Comparison of ENCODE assay signal across 19 mouse cellular contexts in the genomic region with DNA sequence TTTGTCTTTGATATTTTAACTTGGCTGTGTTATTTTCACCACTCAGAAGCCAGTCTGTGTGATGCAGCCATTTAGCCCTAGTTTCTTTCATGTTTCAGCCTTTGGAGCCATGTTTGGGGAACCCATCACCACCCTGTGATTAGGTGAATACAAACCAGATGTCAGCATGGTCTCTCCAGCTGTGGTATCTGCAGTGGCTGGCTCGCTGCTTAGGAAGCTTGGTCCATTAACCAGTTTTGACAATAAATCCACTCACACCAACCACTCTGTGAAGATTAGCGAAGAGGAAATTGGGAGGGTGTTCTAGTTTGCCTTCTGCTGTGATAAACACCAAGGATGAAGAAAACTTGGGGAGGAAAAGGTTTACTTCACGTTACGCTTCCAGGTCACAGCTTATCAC.
A peak's percentile ranks its signal among the peaks of the same experiment; 100 is the strongest.
DNase-seq lines count a peak whose midpoint lies in the region; ATAC-seq lines count a peak whose summit lies in the region.
"Had no signal": no experiment of that assay in that cellular context is flagged by ENCODE, and none has a peak within 500 bp of the region (broad histone marks: within the 10 kb centered on the region; RNA-seq: fewer than 3 reads in every experiment).

No protein-coding gene starts in this region.

- H3K27ac ChIP-seq in midbrain, embryonic 11.5 days (ENCODE audit: low read depth, low read length), result no peak overlapping the region
- H3K27ac ChIP-seq in midbrain, embryonic 14.5 days (replicated peaks; ENCODE audit: low read depth, low read length), result no peak overlapping the region
- peak overlapping the region; percentile 33; the same call in 1 of the 2 replicates for H3K27ac ChIP-seq in embryonic facial prominence, embryonic 13.5 days
- H3K27ac ChIP-seq in limb, embryonic 11.5 days (replicated peaks; ENCODE audit: low read depth, low read length), result no peak overlapping the region; the same call in 1 of the 2 replicates
- H3K27ac ChIP-seq: forebrain, embryonic 15.5 days; heart, adult 2 months; hindbrain, embryonic 12.5 days had no signal

- H3K4me3 ChIP-seq in midbrain, embryonic 11.5 days (ENCODE audit: low read depth, low read length), result no peak overlapping the region
- H3K4me3 ChIP-seq in midbrain, embryonic 14.5 days (replicated peaks; ENCODE audit: low read depth, low read length), result no peak overlapping the region
- H3K4me3 ChIP-seq in embryonic facial prominence, embryonic 13.5 days, result no peak overlapping the region
- H3K4me3 ChIP-seq in limb, embryonic 11.5 days (ENCODE audit: low read depth, low read length), result no peak overlapping the region
- H3K4me3 ChIP-seq: forebrain, embryonic 15.5 days; heart, adult 2 months; hindbrain, embryonic 12.5 days had no signal

- WGBS in midbrain, embryonic 11.5 days, result 84% methylated on average over 4 of the region's 4 CpGs
- WGBS in midbrain, embryonic 14.5 days, result 90% methylated on average over 4 of the region's 4 CpGs
- WGBS in embryonic facial prominence, embryonic 13.5 days, result 47% methylated on average over 4 of the region's 4 CpGs
- 9% methylated on average over 4 of the region's 4 CpGs for WGBS in limb, embryonic 11.5 days

- DNase-seq in midbrain, embryonic 11.5 days (ENCODE audit: low spot score, missing footprints), result peak; percentile 54
- no peak for DNase-seq in midbrain, embryonic 14.5 days
- DNase-seq in embryo, embryonic 11 days, result peak; percentile 41
- peak; percentile 58 for DNase-seq in limb, embryonic 11.5 days (ENCODE audit: low spot score)
- no peak for DNase-seq in left cerebral cortex, postnatal 14 days (ENCODE audit: low spot score in 2 of 2)
- no peak for DNase-seq in cerebellum, adult 11-12 months
- no peak for DNase-seq in cerebellum, postnatal 10 days
- DNase-seq: adrenal gland, adult 8-10 months; cerebellum, adult 11 months; cerebellum, adult 9-10 months; cerebellum, postnatal 36 days; gastrocnemius, postnatal 10 days; heart, adult 2 months; heart, postnatal 4 days had no signal

- H3K9me3 ChIP-seq in midbrain, embryonic 11.5 days (ENCODE audit: control insufficient read depth, low read length), result no peaks in the 10 kb centered on the region
- H3K9me3 ChIP-seq in midbrain, embryonic 14.5 days (ENCODE audit: control insufficient read depth, low read length), result no peaks in the 10 kb centered on the region
- H3K9me3 ChIP-seq in embryonic facial prominence, embryonic 13.5 days, result no peaks in the 10 kb centered on the region
- no peaks in the 10 kb centered on the region for H3K9me3 ChIP-seq in limb, embryonic 11.5 days (ENCODE audit: control insufficient read depth, low read length)
- H3K9me3 ChIP-seq: forebrain, embryonic 15.5 days; hindbrain, embryonic 12.5 days had no signal

- no peaks in the 10 kb centered on the region for H3K27me3 ChIP-seq in midbrain, embryonic 11.5 days (ENCODE audit: control insufficient read depth, insufficient read depth, low read length)
- no peaks in the 10 kb centered on the region for H3K27me3 ChIP-seq in midbrain, embryonic 14.5 days (ENCODE audit: control insufficient read depth, insufficient read depth, low read length)
- no peaks in the 10 kb centered on the region for H3K27me3 ChIP-seq in embryonic facial prominence, embryonic 13.5 days
- no peaks in the 10 kb centered on the region for H3K27me3 ChIP-seq in limb, embryonic 11.5 days (ENCODE audit: control insufficient read depth, insufficient read depth, low read length)
- H3K27me3 ChIP-seq: forebrain, embryonic 15.5 days; hindbrain, embryonic 12.5 days had no signal

- H3K9ac ChIP-seq in midbrain, embryonic 11.5 days (ENCODE audit: low read length), result no peak overlapping the region
- H3K9ac ChIP-seq in midbrain, embryonic 14.5 days (replicated peaks; ENCODE audit: low read length), result no peak overlapping the region
- H3K9ac ChIP-seq in embryonic facial prominence, embryonic 13.5 days, result no peak overlapping the region
- H3K9ac ChIP-seq in limb, embryonic 11.5 days (ENCODE audit: low read length), result no peak overlapping the region
- H3K9ac ChIP-seq: forebrain, embryonic 15.5 days; hindbrain, embryonic 12.5 days had no signal

- H3K4me2 ChIP-seq in midbrain, embryonic 11.5 days, result no peak overlapping the region
- no peak overlapping the region for H3K4me2 ChIP-seq in midbrain, embryonic 14.5 days (ENCODE audit: low read length)
- no peak overlapping the region for H3K4me2 ChIP-seq in embryonic facial prominence, embryonic 13.5 days
- no peak overlapping the region for H3K4me2 ChIP-seq in limb, embryonic 11.5 days (ENCODE audit: low read depth, severe bottlenecking)
- H3K4me2 ChIP-seq: forebrain, embryonic 15.5 days; heart, embryonic 11.5 days; hindbrain, embryonic 12.5 days had no signal

- intact Hi-C loops in left cerebral cortex, postnatal 14 days (cut with DNase I), result no loop called here

- no peaks in the 10 kb centered on the region for H3K36me3 ChIP-seq in midbrain, embryonic 11.5 days (ENCODE audit: control insufficient read depth, insufficient read depth, low read length)
- H3K36me3 ChIP-seq in midbrain, embryonic 14.5 days (ENCODE audit: control insufficient read depth, insufficient read depth, low read length), result no peaks in the 10 kb centered on the region
- no peaks in the 10 kb centered on the region for H3K36me3 ChIP-seq in embryonic facial prominence, embryonic 13.5 days
- no peaks in the 10 kb centered on the region for H3K36me3 ChIP-seq in limb, embryonic 11.5 days (ENCODE audit: control insufficient read depth, insufficient read depth, low read length)
- H3K36me3 ChIP-seq: forebrain, embryonic 15.5 days; hindbrain, embryonic 12.5 days had no signal

- no peak for ATAC-seq in midbrain, embryonic 11.5 days (ENCODE audit: low FRiP score)
- no peak for ATAC-seq in midbrain, embryonic 14.5 days (ENCODE audit: low FRiP score, low TSS enrichment)
- ATAC-seq in embryonic facial prominence, embryonic 13.5 days (ENCODE audit: insufficient number of reproducible peaks, insufficient read depth, low FRiP score, low TSS enrichment, low read depth), result no peak
- peak; percentile 13; the same call in 1 of the 2 replicates for ATAC-seq in limb, embryonic 11.5 days (ENCODE audit: insufficient number of reproducible peaks, low FRiP score, low TSS enrichment, low read depth)
- ATAC-seq: forebrain, embryonic 15.5 days; hindbrain, embryonic 16.5 days had no signal

- no peaks in the 10 kb centered on the region for H3K4me1 ChIP-seq in midbrain, embryonic 11.5 days (ENCODE audit: control insufficient read depth, insufficient read depth, low read length)
- no peaks in the 10 kb centered on the region for H3K4me1 ChIP-seq in midbrain, embryonic 14.5 days (ENCODE audit: control insufficient read depth, insufficient read depth, low read length)
- peaks cover 13% of the 10 kb centered on the region for H3K4me1 ChIP-seq in embryonic facial prominence, embryonic 13.5 days
- no peaks in the 10 kb centered on the region for H3K4me1 ChIP-seq in limb, embryonic 11.5 days (ENCODE audit: control insufficient read depth, insufficient read depth, low read length)
- H3K4me1 ChIP-seq: hindbrain, embryonic 12.5 days had no signal

Comparison
In these comparisons a context has a peak if more than half of its experiments do, and no peak if none do; other contexts are left out.
1. DNase-seq: peak in midbrain, embryonic 11.5 days (single experiment), embryo, embryonic 11 days (single experiment) and limb, embryonic 11.5 days (single experiment); none in midbrain, embryonic 14.5 days (single experiment), left cerebral cortex, postnatal 14 days (0 of 2), cerebellum, adult 11-12 months (single experiment) and cerebellum, postnatal 10 days (0 of 2).